Mouse (Mus musculus) kidney, embryonic 15.5 days (tissue): ENCODE data around the gene Cep295nl. TPM values are rescaled to one million over a fixed set of nuclear protein-coding genes. Genes with fewer than 3 reads are reported as not detected.
A peak's percentile ranks its signal among the peaks of the same experiment; 100 is the strongest.
"Not testable (repeated sequence)": the region's sequence is repeated elsewhere in the genome, so short reads cannot be mapped to it uniquely, and the experiment has no call there.

ENCODE experiments used
- ATAC-seq: fragments of 200-750 bp; cut with Nextera tagmentation; replicated peaks from 2 replicates; pipeline ENCODE4 v1.8.0; 2017; ENCODE audit warnings: moderate TSS enrichment; ENCODE audit not compliant: low FRiP score
- H3K27ac ChIP-seq: fragments of 300-500 bp; sonication (generic); 2 replicates; pipeline ENCODE4 v1.5.1; 2015; ENCODE audit warnings: mild to moderate bottlenecking, inconsistent platforms
- H3K27me3 ChIP-seq: fragments of 300-500 bp; sonication (generic); 2 replicates; pipeline ENCODE4 v1.6.1; 2015; ENCODE audit warnings: inconsistent platforms
- H3K36me3 ChIP-seq: fragments of 300-500 bp; sonication (generic); 2 replicates; pipeline ENCODE4 v1.6.1; 2015; ENCODE audit warnings: inconsistent platforms
- H3K4me1 ChIP-seq: fragments of 300-500 bp; sonication (generic); 2 replicates; pipeline ENCODE4 v1.6.1; 2015; ENCODE audit warnings: inconsistent platforms
- H3K4me2 ChIP-seq: fragments of 300-500 bp; sonication (generic); 2 replicates; pipeline ENCODE4 v1.6.1; 2015; ENCODE audit warnings: moderate library complexity, mild to moderate bottlenecking, inconsistent platforms
- H3K4me3 ChIP-seq: fragments of 300-500 bp; sonication (generic); replicated peaks from 2 replicates; pipeline ENCODE4 v1.5.1; 2015; ENCODE audit warnings: mild to moderate bottlenecking, inconsistent platforms
- H3K9ac ChIP-seq: fragments of 300-500 bp; sonication (generic); 2 replicates; pipeline ENCODE4 v1.6.1; 2015; ENCODE audit warnings: mild to moderate bottlenecking, inconsistent platforms
- H3K9me3 ChIP-seq: fragments of 300-500 bp; sonication (generic); replicated peaks from 2 replicates; pipeline ENCODE4 v1.6.1; 2016; ENCODE audit warnings: inconsistent platforms
- WGBS: fragments of 180-500 bp; shearing (Covaris S2); methylation state at CpG from one replicate; pipeline ENCODE4 v1.1.7; 2015; ENCODE audit warnings: mixed read lengths; 5-methylcytosine and 5-hydroxymethylcytosine counted together
- polyA plus RNA-seq: library from polyadenylated mRNA; unstranded; fragments of >200 nt; fragmentation: Nextera tagmentation; extraction: Ambion mirVana; gene quantifications from 2 replicates; pipeline ENCODE4 v1.2.1, GENCODE M21; 2015

Cep295nl gene
- polyA plus RNA-seq, 1 experiment from 2014 or later = 0.44 TPM

DNA sequence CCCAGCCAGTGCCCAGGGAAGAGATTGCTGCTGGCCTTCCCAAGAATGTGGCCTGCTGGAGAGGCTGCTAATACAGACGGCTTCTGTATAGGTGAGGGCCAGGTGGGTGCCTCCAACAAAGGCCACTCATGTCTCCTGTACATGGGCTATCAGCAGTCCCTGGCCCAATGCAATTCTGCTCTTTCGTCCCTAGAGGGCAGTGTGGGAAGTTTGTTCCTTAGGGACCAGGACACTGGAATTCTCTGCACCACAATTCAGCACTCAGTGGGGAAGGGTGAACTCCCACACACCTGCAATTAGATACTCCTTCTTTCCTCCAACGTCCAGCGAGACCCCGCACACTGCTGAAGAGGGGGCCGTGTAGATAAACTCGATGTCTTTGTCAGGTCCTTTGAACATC is 25.2 kb downstream of the Cep295nl start:
- peak; percentile 9; the same call in 1 of the 2 replicates for ATAC-seq
- Histone ChIP-seq H3K27ac (peak overlapping the region; percentile 45; the same call in 1 of the 2 replicates), H3K36me3 (peaks cover 62% of the 10 kb centered on the region), H3K4me2 (no peak overlapping the region), H3K9me3 (no peaks in the 10 kb centered on the region), H3K9ac (no peak overlapping the region), H3K4me1 (peaks cover 25% of the 10 kb centered on the region), H3K4me3 (no peak overlapping the region), H3K27me3 (no peaks in the 10 kb centered on the region)
- 11% methylated on average over 7 of the region's 7 CpGs for WGBS

DNA sequence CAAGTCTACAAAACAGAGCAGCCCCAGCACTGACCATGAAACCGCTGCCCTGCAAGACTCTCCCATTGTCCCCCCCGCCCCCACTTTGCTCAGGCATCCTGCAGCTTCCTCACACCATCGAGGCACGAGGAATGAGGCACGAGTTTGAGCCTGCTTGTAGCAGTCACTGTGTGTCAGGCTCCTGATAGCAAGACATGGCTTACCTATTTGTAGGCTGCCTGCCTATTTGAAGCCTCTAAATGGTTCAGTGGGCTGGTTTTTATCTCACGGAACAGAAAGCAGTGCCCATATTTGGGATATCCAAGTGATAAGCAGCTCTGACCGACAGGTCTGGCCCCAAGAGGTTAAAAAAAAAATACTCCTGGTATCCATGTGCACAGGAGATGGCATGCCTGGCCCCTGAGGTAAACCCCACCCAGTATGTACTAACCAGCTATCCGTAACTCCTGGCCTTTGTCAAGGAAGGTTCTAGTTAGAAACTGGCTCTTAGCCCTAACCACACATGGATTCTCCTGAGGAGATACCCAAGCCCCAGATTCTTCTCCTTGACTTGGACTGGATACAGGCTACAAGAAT is 26.0 kb downstream of the Cep295nl start:
- Histone ChIP-seq H3K9ac (no peak overlapping the region), H3K36me3 (peaks cover 71% of the 10 kb centered on the region), H3K27ac (no peak overlapping the region), H3K4me2 (no peak overlapping the region), H3K4me1 (peaks cover 17% of the 10 kb centered on the region), H3K27me3 (no peaks in the 10 kb centered on the region), H3K4me3 (no peak overlapping the region), H3K9me3 (no peaks in the 10 kb centered on the region)
- ATAC-seq = no peak
- 87% methylated on average over 8 of the region's 8 CpGs for WGBS

DNA sequence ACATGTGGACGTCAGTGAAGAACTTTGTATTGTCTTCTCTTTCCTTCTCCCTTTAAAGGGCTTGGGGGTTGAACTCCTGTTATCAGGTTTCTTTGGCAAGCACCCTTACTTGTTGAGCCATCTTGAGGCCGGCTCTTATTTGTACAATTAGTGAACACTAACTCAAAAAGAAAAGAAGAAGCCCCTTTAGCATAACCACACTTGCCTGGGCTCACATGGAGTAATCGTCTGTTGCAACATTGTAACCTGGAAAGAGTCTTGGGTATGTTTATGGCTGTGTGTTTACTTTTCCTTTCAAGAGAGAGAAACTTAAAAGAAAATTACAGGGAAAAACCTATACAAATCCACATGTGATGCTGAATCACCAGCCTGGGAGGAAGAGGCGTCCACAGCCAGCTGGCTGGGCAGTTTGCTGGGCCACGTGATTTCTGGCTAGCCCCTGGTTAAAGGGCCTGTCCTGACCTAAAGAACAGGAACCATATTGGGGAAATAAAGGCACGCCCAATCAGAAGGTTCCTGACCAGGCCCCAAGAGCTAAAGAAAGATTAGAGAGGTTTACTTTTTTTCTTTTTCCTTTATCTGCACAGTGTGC is 30.1 kb downstream of the Cep295nl start:
- Histone ChIP-seq H3K4me3 (no peak overlapping the region), H3K9ac (no peak overlapping the region), H3K4me1 (peaks cover under 1% of the 10 kb centered on the region), H3K36me3 (peaks cover 84% of the 10 kb centered on the region), H3K27me3 (no peaks in the 10 kb centered on the region), H3K9me3 (peaks cover 11% of the 10 kb centered on the region; the same call in 1 of the 2 replicates), H3K27ac (no peak overlapping the region), H3K4me2 (no peak overlapping the region)
- ATAC-seq = no peak
- WGBS = 82% methylated on average over 6 of the region's 6 CpGs

DNA sequence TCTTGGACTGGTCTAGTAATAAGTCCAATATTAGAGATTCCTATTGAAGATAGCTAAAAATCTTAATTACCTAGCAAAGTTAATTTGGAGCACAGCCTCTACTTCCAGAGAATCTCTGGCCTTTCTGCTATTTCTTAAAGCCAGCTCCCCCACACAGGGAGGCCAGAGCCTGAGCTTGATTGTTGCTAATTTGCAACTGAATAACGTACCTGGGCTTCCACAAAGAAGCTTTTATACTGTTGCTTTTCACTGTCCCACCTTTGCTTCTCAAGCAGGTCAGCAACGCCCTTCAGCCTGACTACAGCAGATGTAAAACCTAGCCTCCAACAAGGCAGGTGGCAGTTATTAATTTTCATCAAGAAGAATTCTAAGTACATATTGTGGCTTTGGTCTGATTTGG is 34.3 kb downstream of the Cep295nl start:
- not testable (repeated sequence) for H3K27me3 ChIP-seq, H3K9ac ChIP-seq, H3K4me1 ChIP-seq, ATAC-seq, H3K4me3 ChIP-seq, H3K27ac ChIP-seq, H3K4me2 ChIP-seq
- Histone ChIP-seq H3K36me3 (peaks cover 78% of the 10 kb centered on the region), H3K9me3 (peaks cover 11% of the 10 kb centered on the region; the same call in 1 of the 2 replicates)
- WGBS = 90% methylated on average over 2 of the region's 2 CpGs

DNA sequence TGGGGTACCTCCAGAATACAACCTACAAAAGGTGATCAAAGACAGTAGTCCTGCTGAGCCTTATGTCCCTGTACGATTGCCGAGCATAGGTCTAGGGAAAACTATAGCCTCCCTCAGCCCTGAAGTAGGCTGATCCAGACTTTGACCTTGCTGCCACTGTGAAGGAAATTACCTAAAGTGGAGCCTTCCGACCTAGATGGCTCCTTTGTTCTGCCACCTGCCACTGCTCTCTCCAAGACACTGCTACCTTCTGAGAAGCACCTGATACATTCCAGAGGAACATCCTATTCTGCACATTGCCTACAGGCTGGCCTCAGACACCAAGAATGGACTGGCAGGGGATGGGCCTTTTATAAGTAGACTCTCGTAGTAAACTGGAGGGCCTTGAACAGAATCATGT is 38.3 kb downstream of the Cep295nl start:
- 96% methylated on average over 4 of the region's 4 CpGs for WGBS
- H3K27ac ChIP-seq, H3K4me1 ChIP-seq, H3K4me3 ChIP-seq, H3K9ac ChIP-seq, H3K27me3 ChIP-seq, H3K4me2 ChIP-seq, ATAC-seq, H3K9me3 ChIP-seq: not testable (repeated sequence)
- peaks cover 64% of the 10 kb centered on the region for H3K36me3 ChIP-seq

DNA sequence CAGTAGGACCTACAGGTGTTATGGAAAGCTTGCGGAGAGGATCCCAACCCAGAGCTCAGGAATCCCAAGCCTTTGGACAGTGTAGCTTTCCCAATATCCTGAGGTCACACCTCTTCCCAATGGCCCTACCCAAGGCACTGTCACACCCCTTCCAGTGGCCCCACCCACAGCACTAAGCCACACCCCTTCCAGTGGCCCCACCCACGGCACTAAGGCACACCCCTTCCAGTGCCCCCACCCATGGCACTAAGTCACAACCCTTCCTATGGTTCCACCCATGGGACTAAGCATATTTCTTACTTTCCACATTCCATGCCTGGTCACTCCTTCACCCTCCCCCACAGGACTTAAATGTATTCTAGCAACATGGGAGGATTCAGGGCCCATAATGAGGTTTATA is 43.5 kb downstream of the Cep295nl start:
- no peak for ATAC-seq
- H3K4me3 ChIP-seq = no peak overlapping the region
- H3K9ac ChIP-seq = no peak overlapping the region
- no peak overlapping the region for H3K4me2 ChIP-seq
- no peaks in the 10 kb centered on the region for H3K27me3 ChIP-seq
- 73% methylated on average over 2 of the region's 2 CpGs for WGBS
- H3K36me3 ChIP-seq = peaks cover 34% of the 10 kb centered on the region
- H3K4me1 ChIP-seq = no peaks in the 10 kb centered on the region
- H3K27ac ChIP-seq = no peak overlapping the region
- no peaks in the 10 kb centered on the region for H3K9me3 ChIP-seq

DNA sequence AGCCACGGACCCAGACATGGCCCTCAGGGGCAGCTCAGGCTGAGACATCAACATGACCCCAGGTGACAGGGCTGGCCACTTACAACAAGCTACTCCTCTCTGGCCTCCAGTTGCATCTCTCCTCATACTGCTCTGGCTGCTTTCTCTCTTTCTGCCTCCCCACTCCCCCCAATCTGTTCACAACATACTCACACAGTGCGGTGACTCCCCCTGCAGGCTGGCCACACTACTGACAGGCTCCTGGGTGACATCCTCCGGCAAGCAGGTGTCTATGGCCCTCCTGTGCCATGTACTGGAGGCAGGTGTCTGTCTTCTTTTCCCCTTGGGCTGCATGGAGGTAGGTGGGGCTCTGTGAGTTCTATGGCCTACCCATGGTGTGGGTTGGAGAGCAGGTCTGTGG is 44.3 kb downstream of the Cep295nl start:
- 0 out of 2 replicates have a peak, but pooled peaks have one; percentile 22 for ATAC-seq
- H3K4me3 ChIP-seq = no peak overlapping the region
- 84% methylated on average over 3 of the region's 3 CpGs for WGBS
- no peaks in the 10 kb centered on the region for H3K27me3 ChIP-seq
- no peak overlapping the region for H3K9ac ChIP-seq
- no peak overlapping the region for H3K27ac ChIP-seq
- no peak overlapping the region for H3K4me2 ChIP-seq
- H3K4me1 ChIP-seq = no peaks in the 10 kb centered on the region
- H3K9me3 ChIP-seq = no peaks in the 10 kb centered on the region
- H3K36me3 ChIP-seq = peaks cover 25% of the 10 kb centered on the region

DNA sequence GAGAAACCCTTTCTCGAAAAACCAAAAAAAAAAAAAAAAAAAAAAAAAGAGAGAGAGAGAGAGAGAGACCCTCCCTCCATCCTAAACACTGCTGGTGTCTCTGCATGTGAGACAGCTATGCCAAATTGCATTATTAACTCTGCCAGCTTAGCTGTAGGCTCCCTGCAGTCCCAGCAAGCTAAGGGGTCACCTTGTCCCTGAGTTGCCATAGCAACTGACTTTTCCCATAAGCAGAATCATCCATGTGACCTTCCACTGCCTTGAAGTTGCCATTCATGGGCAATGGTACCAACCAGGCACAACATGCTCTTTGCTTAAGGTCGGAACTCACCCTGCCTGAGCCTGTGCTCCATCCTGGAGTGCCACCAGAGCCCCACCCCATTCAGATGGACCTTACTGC is 47.3 kb downstream of the Cep295nl start:
- no peak overlapping the region for H3K4me3 ChIP-seq
- no peaks in the 10 kb centered on the region for H3K36me3 ChIP-seq
- H3K9ac ChIP-seq = no peak overlapping the region
- H3K27ac ChIP-seq = no peak overlapping the region
- ATAC-seq = no peak
- no peaks in the 10 kb centered on the region for H3K27me3 ChIP-seq
- no peaks in the 10 kb centered on the region for H3K9me3 ChIP-seq
- peaks cover 6% of the 10 kb centered on the region; the same call in 1 of the 2 replicates for H3K4me1 ChIP-seq
- H3K4me2 ChIP-seq = no peak overlapping the region
- 70% methylated on average over 2 of the region's 2 CpGs for WGBS

DNA sequence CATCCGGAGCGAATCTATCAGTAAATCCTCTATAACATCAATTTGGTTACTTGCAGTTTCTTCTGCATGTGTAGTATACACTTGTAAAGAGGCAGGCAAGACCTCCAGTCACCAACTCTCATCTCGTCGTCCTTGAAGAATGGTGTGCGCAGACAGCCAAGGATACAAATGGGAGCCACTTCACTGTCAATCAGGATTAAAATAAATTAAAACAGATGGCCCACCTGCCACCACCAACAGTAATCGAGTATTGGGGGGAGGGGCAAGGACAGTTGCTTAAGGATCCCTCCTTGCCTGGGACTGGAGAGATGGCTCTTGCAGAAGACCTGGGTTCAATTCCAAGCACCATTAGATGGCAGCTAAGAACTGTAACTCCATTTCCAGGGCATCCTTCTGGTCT is 49.6 kb downstream of the Cep295nl start:
- Histone ChIP-seq H3K4me3 (no peak overlapping the region), H3K9me3 (no peaks in the 10 kb centered on the region), H3K9ac (no peak overlapping the region), H3K36me3 (peaks cover 2% of the 10 kb centered on the region), H3K27ac (no peak overlapping the region), H3K4me2 (no peak overlapping the region), H3K27me3 (no peaks in the 10 kb centered on the region), H3K4me1 (peaks cover 21% of the 10 kb centered on the region)
- no peak for ATAC-seq
- 79% methylated on average over 6 of the region's 6 CpGs for WGBS

DNA sequence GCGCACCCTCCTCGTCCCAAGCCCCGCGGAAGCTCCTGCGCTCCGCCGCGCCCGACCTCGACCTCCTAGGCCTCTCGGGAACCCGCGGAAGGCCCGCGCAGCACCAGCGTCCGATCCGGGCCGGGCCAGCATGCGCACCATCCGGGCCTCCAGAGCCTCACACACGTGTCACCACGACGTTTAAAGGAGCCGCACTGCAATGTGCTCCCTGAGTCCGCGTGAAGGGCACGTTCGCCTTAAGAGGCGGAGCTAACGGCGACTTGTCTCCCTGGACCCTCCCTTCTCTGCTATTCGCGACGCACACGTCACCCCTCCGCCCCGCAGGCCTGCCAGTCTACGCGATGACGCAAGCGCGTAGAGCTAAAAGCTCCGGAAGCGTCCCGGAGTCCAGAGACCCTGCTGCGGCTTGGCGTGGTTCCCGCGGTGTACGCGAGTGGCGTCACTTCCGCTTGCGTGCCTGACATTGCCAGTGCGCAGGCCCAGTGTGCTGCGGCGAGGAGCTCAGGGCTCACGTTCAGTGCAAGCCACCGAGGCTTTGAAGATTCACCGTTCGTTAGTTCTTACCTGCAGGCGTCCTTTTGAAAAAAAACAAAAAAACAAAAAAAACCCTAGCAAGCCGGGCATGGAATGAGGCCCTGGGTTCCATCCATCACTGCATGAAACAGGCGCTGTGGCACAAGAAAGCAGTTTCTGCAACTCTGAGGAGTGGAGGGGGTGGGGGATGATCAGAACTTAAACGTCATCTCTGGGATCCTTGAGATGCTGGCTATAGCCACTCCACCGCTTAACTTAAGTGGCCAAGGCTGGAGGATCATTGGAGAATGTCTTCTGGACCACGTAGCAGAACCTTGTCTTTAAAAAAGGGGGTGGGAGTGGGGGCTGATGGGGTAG is 52.1 kb downstream of the Cep295nl start, which contains the start of gene Usp36:
TSS of gene Usp36 (minus strand) at position 246 of the 891 bp plus-strand sequence.
- peaks cover 24% of the 10 kb centered on the region for H3K4me1 ChIP-seq
- peak within 1 kb of the TSS; percentile 90 for H3K9ac ChIP-seq
- peak within 1 kb of the TSS; percentile 84 for H3K27ac ChIP-seq
- H3K4me3 ChIP-seq = peak within 1 kb of the TSS; percentile 98
- under 1% methylated on average over 68 of the region's 68 CpGs for WGBS
- no peaks in the 10 kb centered on the region for H3K27me3 ChIP-seq
- H3K9me3 ChIP-seq = no peaks in the 10 kb centered on the region
- peak within 1 kb of the TSS; percentile 90 for H3K4me2 ChIP-seq
- H3K36me3 ChIP-seq = peaks cover 26% of the 10 kb centered on the region
- ATAC-seq = peak; percentile 99

DNA sequence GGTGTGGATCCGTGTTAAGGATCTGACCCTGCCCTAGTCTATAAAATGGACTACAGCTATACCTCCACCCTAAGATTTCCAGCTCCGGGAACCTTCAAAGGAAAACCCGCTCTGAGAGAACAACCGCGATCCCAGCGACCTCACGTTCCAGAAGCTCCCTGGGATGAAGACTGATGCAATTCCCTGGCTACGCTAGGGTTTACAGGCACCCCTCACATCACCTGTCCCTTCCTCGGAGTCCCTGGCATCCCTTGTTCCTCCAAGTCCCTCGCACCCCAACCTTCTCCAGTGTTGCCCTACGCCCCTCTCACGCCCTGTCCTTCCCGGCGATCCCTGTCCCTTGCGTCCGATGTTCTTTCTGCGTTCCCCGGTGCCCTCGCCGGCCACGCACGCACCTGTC is 52.7 kb downstream of the Cep295nl start:
- Histone ChIP-seq H3K4me3 (peak overlapping the region; percentile 98), H3K4me1 (peaks cover 24% of the 10 kb centered on the region), H3K4me2 (peak overlapping the region; percentile 90), H3K27ac (peak overlapping the region; percentile 80), H3K9ac (peak overlapping the region; percentile 90), H3K9me3 (no peaks in the 10 kb centered on the region), H3K36me3 (peaks cover 33% of the 10 kb centered on the region), H3K27me3 (no peaks in the 10 kb centered on the region)
- ATAC-seq = no peak; the same call in none of the 2 replicates
- WGBS = under 1% methylated on average over 22 of the region's 22 CpGs

DNA sequence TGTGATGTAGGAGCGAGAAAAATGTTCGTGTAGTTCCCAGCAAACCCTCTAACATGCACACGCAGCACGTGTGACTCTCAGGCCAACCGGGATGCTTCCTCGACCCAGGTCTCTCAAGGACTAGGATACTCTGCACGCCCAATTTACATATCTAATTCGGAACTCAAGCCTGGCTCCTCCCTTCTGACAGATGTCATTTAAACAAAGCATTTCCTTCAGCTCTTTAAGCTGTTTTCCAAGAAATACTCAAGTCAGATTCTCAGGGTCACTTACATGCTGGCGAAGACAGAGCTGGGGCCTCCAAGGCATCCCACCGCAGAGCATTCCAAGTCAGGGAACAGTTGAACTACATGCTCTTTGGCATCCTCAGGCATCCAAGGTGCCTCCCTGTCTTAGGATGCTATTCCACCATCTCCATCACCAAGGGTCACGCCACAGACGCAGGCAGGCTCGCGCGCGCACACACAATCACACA is 53.2 kb downstream of the Cep295nl start:
- Histone ChIP-seq H3K27me3 (no peaks in the 10 kb centered on the region), H3K4me3 (peak overlapping the region; percentile 98), H3K27ac (peak overlapping the region; percentile 80), H3K4me2 (peak overlapping the region; percentile 90), H3K9me3 (no peaks in the 10 kb centered on the region), H3K9ac (peak overlapping the region; percentile 90), H3K4me1 (peaks cover 24% of the 10 kb centered on the region), H3K36me3 (peaks cover 38% of the 10 kb centered on the region)
- no peak for ATAC-seq
- 2% methylated on average over 16 of the region's 16 CpGs for WGBS
